Mouse (Mus musculus): ENCODE results near the gene Atraid.

DNA sequence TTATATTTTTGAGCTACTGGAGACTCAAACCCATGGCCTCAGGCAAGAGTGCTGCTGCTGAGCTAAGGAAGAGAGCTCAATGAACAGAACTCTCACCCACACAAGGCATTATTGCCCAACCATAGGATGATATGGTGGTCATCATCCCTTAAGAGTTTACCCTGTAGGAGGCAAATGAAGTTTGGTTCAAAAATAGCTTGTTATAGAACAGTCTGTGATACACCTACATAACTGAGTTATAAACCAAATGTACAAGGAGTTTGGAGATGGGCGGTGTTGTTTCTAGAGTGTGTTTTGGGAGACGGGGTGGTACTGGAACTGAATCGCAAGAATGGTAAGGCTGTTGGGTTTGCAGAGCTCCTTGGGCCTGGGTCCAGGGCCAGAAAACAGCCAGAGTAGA, 21.7 kb downstream of the Atraid start:
- no peak for TF ChIP-seq CTCF (IDR thresholded peaks at IDR 0.05; ENCODE audit: borderline replicate concordance, insufficient read depth, low read length)
- TF ChIP-seq POLR2A (IDR thresholded peaks at IDR 0.05; ENCODE audit: low read depth, low read length) = no peak

All from embryonic fibroblast, embryonic 13.5 days (primary cell).